Mouse (Mus musculus) brain, embryonic 14.5 days (tissue): Measurements from ENCODE around the gene Ccdc187. TPM values are rescaled to one million over a fixed set of nuclear protein-coding genes. Genes with fewer than 3 reads are reported as not detected.

ENCODE experiments used
- DNase-seq: peaks from one replicate; pipeline ENCODE4 v3.0.0-alpha.2; 2011; ENCODE audit warnings: low read depth
- CTCF ChIP-seq: fragments of 200-500 bp; IDR thresholded peaks from 2 replicates; pipeline ENCODE4 v1.5.1; 2012; ENCODE audit warnings: inconsistent platforms, mild to moderate bottlenecking, moderate library complexity, borderline replicate concordance; ENCODE audit not compliant: insufficient read depth, insufficient read length; ENCODE audit errors: extremely low read depth
- POLR2A ChIP-seq: fragments of 200-500 bp; IDR thresholded peaks from 2 replicates; pipeline ENCODE4 v1.6.1; 2012; ENCODE audit warnings: mild to moderate bottlenecking, inconsistent platforms, borderline replicate concordance; ENCODE audit not compliant: poor library complexity, insufficient read depth, insufficient read length, severe bottlenecking; ENCODE audit errors: extremely low read depth
- polyA plus RNA-seq: library from polyadenylated mRNA; depleted of rRNA; stranded (reverse); fragments of >200 nt; gene quantifications from 2 replicates; pipeline ENCODE4 v1.2.3, GENCODE M21; 2012

Gene Ccdc187
- polyA plus RNA-seq, 1 experiment: 1.9 TPM

- no peak for TF ChIP-seq POLR2A
- TF ChIP-seq CTCF: no peak
- DNase-seq: no peak
These were observed 29.4 kb upstream of the Ccdc187 start for GRCm38 (mm10) chr2:26323589-26324325.

DNA sequence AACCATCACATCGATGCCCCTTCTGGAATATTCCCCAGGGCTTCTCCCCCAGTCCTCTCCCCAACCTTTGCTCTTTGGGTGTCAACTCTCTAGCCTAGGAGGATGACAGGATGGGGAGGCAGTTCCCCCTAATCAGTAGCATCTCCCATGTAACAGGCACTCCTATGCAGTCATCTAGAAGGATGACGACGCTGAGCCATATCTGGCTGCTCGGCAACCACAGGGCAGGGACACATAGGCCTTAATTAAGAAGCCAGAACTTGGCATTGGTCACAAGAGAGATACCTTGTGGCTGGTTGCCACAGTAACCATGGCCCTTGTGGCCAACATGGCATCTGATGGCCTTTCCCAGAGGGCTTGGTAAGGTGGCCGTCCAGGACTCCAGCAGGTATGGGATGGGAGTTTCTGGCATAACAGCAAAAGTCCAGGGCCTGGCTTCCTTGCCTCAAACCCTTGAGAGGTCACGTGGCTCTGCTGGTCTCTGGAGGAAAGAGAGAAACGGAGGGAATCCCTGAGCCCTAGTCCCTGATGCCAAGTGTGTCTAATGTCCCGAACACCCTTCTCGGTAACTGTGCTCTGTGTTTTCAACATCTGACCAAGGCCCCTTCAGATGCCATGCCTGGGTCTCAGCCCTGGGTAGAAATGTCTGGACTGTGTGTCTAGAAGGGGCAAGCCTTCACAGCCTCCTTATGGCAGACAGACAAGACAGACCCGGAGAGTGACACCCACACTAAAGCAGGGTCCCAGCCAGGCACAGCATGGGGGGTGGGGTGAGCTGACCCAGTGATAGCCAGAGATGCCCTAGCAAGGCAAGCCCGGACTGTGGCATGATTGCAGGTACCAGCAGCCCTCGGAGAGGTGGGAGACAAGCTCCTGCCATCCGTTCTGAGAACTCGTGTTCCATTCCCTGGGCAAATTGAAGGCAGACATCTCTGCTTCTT lies 26.2 kb upstream of the Ccdc187 start:
- no peak for DNase-seq

GRCm38 (mm10) chr2:26319519-26320244 lies 25.3 kb upstream of the Ccdc187 start:
- no peak for DNase-seq
- TF ChIP-seq POLR2A (no peak), CTCF (no peak)

More for the DNA sequence above, 26.2 kb upstream of the Ccdc187 start:
- TF ChIP-seq CTCF: no peak
- TF ChIP-seq POLR2A: no peak

DNA sequence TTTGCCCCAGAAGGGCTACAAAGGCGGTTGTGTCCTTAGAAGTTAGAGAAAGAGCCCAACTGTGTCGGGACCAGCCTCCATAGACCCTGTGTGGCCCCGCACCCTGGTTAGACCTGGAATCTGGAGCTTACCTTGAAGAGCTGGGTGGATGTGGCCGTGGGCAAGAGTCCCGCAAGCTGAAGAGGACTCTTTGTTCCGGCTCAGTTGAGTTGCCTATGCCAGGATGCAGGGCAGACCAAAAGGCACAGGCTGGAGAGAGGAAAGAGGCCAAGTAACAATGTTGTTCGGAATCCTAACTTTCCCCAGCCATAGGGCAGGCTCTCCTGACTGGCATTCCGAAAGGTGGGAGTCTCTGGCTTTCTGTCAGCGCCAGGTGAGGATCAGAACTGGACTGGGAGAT lies 24.8 kb upstream of the Ccdc187 start:
- DNase-seq: no peak
- TF ChIP-seq POLR2A (no peak), CTCF (no peak)

GRCm38 (mm10) chr2:26317991-26318672 lies 23.8 kb upstream of the Ccdc187 start:
- DNase-seq: no peak
- no peak for TF ChIP-seq POLR2A
- TF ChIP-seq CTCF: no peak

DNA sequence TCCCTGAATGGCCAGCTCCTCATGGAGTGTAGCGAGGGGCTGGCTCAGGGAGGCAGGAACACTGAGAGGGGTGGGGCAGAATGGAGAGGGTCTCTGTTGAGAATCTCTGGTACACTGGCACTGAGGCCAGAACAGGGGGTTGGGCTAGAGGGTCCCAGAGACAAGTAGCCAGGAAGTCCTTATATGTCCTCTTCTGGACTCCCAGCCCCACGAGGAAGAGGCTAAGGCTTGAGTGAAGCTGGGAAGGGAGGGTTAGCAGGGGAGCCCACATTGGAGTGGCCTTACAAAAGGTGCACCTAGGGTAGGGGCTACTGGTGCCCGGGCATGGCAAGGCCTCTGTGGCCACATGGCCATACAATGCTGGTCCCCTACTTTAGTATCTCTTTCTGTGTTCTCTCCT lies 23.0 kb upstream of the Ccdc187 start:
- no peak for DNase-seq
- no peak for TF ChIP-seq CTCF
- no peak for TF ChIP-seq POLR2A

DNA sequence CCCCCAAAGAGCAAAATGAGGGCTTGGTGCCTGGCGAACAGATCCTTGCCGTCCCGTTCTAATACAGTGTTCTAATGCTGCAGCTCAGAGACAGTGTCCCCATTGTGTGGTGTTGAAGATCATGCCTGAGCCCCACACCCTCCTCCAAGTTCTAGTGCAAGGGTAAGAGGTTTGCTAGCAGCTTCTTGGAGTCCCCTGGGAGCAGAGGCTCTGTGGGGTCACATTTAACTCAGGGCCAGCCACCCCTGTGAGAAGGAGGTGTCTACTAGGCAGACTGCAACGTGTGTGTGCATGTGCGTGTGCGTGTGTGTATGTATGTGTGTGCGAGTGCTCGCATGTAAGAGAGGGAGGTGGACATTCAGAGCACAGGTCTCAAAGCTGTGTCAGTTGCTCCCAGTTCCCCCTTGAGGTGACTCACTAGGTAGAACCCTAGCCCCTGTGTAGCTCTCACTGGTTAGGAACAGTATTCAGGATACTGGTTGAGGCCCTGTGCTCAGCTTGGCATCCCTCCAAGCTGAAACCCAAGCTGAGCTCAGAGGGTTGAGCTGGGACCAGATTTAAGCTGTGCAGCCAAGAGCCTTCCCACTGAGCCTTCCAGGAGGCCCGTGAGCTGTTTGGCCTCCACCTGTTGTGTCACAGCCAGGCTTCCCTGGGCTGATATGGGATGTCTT lies 22.4 kb upstream of the Ccdc187 start:
- peak; percentile 74 for DNase-seq
- TF ChIP-seq CTCF (no peak), POLR2A (no peak)

GRCm38 (mm10) chr2:26315925-26316311 lies 21.6 kb upstream of the Ccdc187 start:
- no peak for TF ChIP-seq POLR2A
- TF ChIP-seq CTCF: no peak
- peak; percentile 57 for DNase-seq

- TF ChIP-seq POLR2A: peak; percentile 94
- TF ChIP-seq CTCF: no peak
- DNase-seq: peak; percentile 94
These were observed 20.9 kb upstream of the Ccdc187 start, which contains the start of gene Gpsm1 for GRCm38 (mm10) chr2:26315072-26315924. Gpsm1 (plus strand) TSS chr2:26315515.

DNA sequence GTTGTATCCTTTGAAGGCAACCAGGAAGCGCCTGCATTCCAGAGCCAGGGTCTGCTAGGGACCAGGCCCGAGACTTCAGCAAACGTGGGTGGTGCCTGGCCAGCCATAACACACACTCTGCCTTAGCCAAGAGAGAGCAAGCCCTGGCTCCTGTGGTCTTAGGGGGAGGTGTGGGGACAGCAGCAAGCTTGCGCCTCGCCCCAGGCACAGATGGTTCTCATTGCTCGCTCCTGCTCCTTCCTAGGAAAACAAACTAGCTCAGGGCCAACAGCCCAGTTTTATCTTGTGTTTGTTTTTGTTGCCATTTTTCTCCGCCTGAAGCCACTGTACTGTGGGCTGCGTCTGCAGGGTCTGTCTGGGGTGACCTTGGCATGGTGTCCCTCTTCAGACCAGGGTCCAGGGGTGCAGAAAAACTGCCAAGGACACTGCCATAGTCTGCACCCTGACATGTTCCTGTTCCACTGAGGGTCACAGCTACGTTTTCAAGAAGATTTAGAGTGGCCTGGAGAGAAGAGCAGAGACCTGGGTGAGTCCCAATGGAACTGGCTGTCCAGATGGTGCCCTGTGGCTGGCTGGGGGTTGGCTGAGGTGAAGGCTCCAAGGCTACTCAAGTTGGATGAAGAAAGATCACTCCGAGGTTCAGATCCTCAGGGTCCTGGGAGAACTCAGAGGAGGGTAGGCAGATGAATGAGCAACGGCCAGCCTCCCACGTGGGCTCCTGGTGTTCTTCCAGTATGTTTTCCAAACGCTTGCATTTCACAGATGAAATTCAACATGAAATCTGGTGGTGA lies 20.1 kb upstream of the Ccdc187 start:
- peak; percentile 52 for DNase-seq
- no peak for TF ChIP-seq POLR2A
- TF ChIP-seq CTCF: no peak

DNA sequence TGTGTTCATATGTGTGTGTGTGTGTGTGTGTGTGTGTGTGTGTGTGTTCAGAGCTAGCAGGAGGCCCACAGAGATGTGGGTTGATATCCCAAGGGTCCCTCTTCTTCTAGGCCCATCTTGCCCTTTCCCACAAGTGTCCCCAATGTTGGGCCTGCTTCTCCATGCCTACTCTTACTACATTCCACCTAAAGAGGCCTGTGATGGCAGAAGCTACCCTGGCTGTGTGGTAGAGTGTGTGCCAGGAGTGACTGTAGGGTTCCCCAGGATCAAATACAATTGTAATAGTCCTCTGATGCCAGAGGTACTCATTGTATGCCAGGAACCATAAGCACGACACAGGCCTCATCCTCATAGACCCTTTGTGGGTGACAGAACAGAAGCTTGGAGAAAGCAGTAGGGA lies 19.0 kb upstream of the Ccdc187 start:
- TF ChIP-seq CTCF: no peak
- no peak for TF ChIP-seq POLR2A
- DNase-seq: no peak

DNA sequence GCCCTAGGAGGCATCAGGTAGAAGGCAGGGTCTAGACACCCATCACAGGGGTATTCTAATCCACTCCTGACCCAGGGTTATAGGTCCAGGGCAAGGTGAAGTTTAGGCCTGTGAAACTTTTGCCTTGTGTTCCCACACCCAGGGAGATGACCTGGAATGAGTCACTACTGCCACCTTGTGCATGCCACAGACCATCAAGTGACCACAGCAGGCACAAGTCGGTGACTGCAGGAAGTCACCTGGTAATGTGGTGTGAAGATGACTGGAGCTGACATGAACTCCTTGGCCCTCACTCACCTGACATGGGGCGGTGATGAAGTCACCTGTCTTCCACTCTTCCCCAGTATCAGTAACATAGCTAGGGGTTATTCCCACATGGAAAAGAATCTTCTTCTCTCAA lies 18.5 kb upstream of the Ccdc187 start:
- no peak for TF ChIP-seq POLR2A
- peak; percentile 24; the same call in 1 of the 2 replicates for TF ChIP-seq CTCF
- no peak for DNase-seq
